Mouse (Mus musculus): ENCODE data around the gene Fxyd4. TPM values are rescaled to one million over a fixed set of nuclear protein-coding genes. Genes with fewer than 3 reads are reported as not detected.

Gene Fxyd4
- total RNA-seq, 2 experiments from 2014 or later, result not detected

DNA sequence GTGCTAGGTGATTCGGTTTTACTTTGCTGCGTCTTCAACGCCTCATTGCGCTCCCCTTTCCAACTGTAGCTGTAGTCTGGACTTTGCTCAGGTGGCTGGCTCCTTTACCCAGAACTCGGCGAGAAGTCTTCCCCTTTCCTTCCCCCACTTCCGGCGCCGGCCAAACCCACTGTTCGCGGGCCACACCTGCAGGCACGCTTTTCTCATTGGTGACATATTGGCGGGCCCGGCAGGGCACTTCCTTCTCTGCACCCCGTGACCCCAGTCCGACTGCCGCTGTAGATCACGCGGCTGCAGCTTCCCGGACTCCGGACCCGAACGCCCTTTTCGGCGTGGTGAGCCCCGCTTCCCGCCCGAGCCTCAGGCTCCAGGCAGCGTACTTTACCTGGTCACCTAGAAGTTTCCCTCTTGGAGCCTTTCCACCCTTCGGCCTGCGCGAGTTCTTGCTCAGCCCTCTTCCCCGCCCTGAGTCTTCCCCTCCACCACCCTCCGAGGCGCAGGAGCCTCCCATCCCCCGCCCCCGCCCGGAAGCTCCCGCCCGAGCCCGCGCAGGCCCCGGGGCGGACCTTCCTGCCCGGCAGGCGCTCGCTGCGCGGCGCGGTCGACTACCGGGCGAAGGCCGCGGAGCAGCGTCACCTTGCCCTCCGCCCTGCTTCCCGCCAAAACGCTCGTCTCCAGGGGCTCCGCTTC lies 20.6 kb downstream of the Fxyd4 start:
- TF ChIP-seq CTCF (IDR thresholded peaks at IDR 0.05), result no peak
- intact Hi-C loops (cut with DNase I), result loop anchor here (1.0 kb wide), 2 partner anchors 10 to 38 kb away; no protein-coding TSS in a partner anchor
- peak; percentile 57 for DNase-seq (ENCODE audit: extremely low spot score in 1 of 2, low spot score in 2 of 2)
- Histone ChIP-seq H3K27ac (peak overlapping the region; percentile 88), H3K4me3 (peak overlapping the region; percentile 64)

DNA sequence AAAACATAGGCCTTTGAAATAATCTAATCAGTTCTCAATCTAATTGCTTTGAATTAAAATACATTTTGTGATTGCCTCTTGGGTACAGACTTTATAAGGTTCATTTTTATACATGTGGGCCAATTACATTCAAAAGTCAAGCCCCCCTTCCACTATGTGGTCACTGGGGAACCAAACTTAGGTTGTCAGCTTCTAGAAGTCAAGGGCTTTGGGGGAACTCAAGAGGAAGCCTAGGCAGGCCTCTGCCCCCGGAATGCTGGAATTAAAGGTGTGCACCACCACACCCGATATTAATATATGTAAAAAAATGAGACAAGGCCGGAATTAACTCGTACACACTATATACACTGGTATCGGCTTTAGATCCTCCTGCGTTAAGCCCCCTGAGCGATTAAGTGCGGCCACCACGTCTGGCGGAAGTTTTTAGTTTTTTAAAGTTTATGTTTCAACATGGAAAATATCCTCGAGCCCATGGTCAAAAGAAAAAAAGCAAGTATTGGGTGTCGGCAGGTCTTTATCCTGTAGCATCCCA lies 21.2 kb downstream of the Fxyd4 start:
- TF ChIP-seq CTCF (IDR thresholded peaks at IDR 0.05), result no peak
- peak overlapping the region; percentile 64 for H3K4me3 ChIP-seq
- peak overlapping the region; percentile 88 for H3K27ac ChIP-seq
- intact Hi-C loops (cut with DNase I), result no loop called here
- DNase-seq (ENCODE audit: extremely low spot score in 1 of 2, low spot score in 2 of 2), result no peak

DNA sequence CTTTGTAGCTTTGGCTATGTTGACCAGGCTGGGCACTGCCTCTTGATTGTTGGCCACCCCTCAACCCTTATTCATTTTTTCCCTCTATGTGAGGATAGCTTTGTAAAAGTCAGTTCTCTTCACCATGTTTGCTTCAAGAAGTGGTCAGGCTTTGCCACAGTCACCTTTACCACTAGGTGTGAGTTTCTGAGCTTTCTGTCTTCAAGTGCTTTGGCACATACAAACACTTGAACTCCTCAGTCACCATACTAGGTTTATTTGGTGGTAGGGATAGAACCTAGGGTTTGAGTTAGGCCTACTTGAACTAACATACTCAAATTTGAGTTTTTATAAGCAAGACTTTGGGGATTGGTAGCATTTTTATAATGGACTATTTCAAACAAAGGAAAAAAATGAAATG lies 23.0 kb downstream of the Fxyd4 start:
- TF ChIP-seq CTCF (IDR thresholded peaks at IDR 0.05), result no peak
- no peak for DNase-seq (ENCODE audit: extremely low spot score in 1 of 2, low spot score in 2 of 2)
- intact Hi-C loops (cut with DNase I), result loop anchor here (2.0 kb wide), 1 partner anchor 68 kb away; no protein-coding TSS in a partner anchor
- Histone ChIP-seq H3K27ac (no peak overlapping the region), H3K4me3 (no peak overlapping the region)

DNA sequence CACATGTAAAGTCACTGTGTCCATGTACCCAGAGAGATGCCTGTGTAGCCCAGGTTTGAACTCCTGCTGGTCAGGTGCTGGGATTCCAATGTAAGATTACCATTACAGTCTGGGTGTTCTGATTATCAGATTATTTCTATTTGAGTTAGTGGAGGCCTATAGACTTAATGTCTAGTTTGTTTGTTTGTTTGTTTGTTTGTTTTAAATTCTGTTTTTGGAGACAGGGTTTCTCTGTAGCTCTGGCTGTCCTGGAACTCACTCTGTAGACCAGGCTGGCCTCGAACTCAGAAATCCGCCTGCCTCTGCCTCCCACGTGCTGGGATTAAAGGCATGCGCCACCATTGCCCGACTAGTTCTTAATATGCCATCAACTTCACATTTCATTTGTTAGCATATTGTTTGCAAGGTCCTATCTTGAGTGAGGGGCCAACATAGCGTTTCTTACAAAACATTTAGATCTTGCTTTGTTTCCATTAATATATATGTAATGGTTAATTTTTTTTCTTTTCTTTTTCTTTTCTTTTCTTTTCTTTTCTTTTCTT lies 27.3 kb downstream of the Fxyd4 start:
- intact Hi-C loops (cut with DNase I), result no loop called here
- Histone ChIP-seq H3K27ac (no peak overlapping the region), H3K4me3 (no peak overlapping the region)
- no peak for TF ChIP-seq CTCF (IDR thresholded peaks at IDR 0.05)
- DNase-seq (ENCODE audit: extremely low spot score in 1 of 2, low spot score in 2 of 2), result no peak

DNA sequence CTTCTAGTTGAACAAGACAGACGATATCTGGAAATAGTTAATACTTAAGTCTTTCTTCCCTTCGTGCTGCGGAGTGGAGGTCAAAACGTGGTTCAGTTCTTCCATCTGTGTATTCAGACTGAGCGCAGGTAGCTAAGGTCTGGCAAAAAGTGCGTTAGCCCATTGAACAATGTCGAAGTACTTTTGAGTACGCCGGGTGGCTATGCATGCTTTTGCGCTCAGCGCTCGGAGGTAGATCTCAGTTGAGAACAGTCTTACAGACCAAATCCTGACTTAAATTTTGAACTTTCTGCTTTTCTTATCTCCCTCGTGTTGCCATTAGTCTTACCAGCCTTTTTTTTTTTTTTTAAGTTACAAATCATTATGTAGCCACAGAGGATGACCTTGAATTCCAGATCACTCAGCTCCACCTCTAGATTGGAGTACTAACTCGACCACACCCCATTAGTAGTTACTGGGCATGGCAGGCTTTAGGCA lies 29.0 kb downstream of the Fxyd4 start:
- Histone ChIP-seq H3K4me3 (peak overlapping the region; percentile 98), H3K27ac (no peak overlapping the region)
- intact Hi-C loops (cut with DNase I), result loop anchor here (5.0 kb wide), 1 partner anchor 46 kb away; the partner anchor contains the start of gene Zfp239
- DNase-seq (ENCODE audit: extremely low spot score in 1 of 2, low spot score in 2 of 2), result no peak
- no peak for TF ChIP-seq CTCF (IDR thresholded peaks at IDR 0.05)

DNA sequence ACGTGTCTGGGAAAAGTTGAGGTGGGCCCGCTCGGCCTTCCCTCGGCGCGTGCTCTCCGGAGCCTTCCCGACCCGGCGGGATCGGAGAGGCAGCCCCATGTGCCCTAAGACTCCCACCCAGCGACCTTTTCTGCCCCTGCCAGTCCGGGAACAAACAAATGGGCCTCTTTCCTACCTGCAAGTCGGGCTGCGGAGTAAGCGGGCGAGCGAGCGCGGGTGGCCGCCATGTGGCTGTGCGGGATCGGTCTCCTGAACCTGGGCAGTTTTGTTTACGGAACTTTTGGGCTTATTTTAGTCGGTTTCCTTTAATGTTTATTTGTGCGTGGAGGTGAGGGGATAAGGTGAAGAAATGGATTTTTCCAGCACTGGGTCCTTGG lies 29.5 kb downstream of the Fxyd4 start:
- DNase-seq (ENCODE audit: extremely low spot score in 1 of 2, low spot score in 2 of 2), result no peak
- Histone ChIP-seq H3K4me3 (peak overlapping the region; percentile 98), H3K27ac (no peak overlapping the region)
- TF ChIP-seq CTCF (IDR thresholded peaks at IDR 0.05), result no peak
- intact Hi-C loops (cut with DNase I), result loop anchor here (1.0 to 5.0 kb wide), 3 partner anchors 9 to 67 kb away; partner anchors contain the start of genes Zfp239 and Zfp637

DNA sequence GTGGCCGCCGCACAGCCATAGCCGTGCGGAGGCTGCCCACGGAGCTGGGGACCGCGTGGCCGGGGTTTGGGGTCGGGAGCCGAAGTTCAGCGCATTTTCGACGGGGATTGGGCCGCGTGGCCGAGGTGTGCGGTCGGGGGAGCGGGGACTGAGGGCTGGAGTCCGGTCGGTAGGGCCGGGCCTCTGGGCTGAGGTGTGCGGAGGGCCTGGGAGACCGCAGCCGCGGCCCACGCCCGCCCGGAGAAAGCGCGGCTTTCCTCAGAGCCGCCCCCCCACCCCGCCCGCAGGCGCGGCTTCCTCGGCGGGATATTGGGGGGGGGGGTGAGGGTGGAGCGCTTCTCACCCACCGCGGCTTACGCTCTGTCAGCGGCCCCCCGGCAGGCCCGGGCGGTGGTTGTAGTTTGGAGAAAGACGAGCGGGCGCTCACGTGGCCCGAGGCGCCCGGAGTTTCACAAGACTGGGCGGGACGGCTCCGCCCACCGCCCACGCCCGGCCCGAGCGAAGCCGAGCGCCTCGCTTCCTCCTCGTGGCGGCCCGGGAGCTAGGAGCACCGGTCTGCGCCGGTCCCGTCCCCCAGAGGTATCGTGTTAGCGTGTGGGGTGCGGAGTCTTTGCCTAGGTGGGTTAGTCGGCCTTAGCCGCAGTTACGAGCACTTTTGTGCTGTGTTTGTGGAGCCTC lies 30.1 kb downstream of the Fxyd4 start:
- peak; percentile 62 to 75 for DNase-seq (ENCODE audit: extremely low spot score in 1 of 2, low spot score in 2 of 2)
- Histone ChIP-seq H3K27ac (peak overlapping the region; percentile 87), H3K4me3 (peak overlapping the region; percentile 98)
- no peak for TF ChIP-seq CTCF (IDR thresholded peaks at IDR 0.05)
- intact Hi-C loops (cut with DNase I), result loop anchor here (1.0 to 5.0 kb wide), 3 partner anchors 10 to 67 kb away; partner anchors contain the start of genes Zfp239 and Zfp637

DNA sequence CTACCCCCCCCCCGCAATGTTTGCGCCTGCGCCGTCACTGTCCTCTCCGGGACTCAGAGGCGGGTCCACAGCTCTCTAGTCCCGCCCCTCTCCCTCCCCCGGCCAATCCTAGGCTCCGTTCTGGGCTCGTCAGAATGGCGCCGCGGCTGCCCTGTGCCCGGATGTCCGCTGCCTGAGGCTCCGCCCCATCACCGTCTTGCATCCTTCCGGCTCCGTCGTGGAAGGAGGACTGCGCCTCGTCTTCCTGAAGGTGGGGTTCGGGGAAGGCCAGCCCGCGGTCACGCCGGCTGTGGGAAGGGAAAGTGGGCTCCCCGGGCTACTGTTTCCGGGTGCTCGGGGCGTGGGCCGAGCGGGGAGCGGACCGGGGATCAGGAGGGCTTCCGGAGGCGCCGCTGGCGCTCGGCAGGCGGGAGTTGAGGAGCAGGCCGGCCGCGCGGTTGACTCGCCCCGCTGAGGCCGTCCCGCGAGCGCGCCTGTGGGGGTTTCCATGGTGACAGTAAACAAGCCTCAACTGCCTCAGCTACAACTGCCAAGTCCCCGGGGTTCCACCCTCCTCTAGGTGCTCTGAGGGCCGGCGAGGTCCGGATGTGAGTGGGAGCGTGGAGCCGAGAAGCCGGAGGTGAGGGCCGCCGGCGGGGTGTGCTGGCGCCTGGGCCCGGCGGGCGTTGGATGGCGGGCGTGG lies 30.8 kb downstream of the Fxyd4 start:
- peak overlapping the region; percentile 87 for H3K27ac ChIP-seq
- intact Hi-C loops (cut with DNase I), result loop anchor here (1.0 to 5.0 kb wide), 4 partner anchors 11 to 66 kb away; partner anchors contain the start of genes Zfp239 and Zfp637
- DNase-seq (ENCODE audit: extremely low spot score in 1 of 2, low spot score in 2 of 2), result peak; percentile 96 to 97

DNA sequence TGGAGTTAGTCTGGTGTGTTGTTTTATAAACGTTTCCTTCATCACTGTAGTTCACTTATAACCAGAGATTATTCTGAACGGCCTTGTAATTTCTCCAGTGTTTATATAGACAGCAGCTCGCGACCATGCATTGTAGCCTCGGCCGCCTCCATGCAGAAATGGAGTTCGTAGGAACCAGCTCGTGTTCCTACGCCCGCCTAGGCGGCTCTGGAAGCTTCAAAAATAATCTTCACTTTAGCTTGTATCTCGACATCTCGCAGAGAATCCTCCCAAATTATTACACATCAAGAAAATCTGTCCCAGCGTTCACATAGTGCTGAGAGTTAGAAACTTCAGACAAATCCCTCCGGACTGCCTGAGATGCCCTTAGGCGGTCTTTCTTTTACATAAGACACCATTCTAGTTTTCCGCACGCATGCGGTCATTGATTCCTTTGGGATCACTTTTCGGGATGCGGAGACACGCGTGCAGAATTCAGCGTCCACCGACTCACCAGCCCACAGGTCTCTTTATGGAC lies 31.4 kb downstream of the Fxyd4 start:
- peak overlapping the region; percentile 82 for H3K4me3 ChIP-seq
- intact Hi-C loops (cut with DNase I), result loop anchor here (1.0 to 5.0 kb wide), 3 partner anchors 27 to 65 kb away; partner anchors contain the start of genes Zfp239 and Zfp637
- H3K27ac ChIP-seq, result peak overlapping the region; percentile 99
- TF ChIP-seq CTCF (IDR thresholded peaks at IDR 0.05), result no peak
- no peak for DNase-seq (ENCODE audit: extremely low spot score in 1 of 2, low spot score in 2 of 2)

More for the DNA sequence above, 30.8 kb downstream of the Fxyd4 start:
- TF ChIP-seq CTCF (IDR thresholded peaks at IDR 0.05), result no peak
- H3K4me3 ChIP-seq, result peak overlapping the region; percentile 98

DNA sequence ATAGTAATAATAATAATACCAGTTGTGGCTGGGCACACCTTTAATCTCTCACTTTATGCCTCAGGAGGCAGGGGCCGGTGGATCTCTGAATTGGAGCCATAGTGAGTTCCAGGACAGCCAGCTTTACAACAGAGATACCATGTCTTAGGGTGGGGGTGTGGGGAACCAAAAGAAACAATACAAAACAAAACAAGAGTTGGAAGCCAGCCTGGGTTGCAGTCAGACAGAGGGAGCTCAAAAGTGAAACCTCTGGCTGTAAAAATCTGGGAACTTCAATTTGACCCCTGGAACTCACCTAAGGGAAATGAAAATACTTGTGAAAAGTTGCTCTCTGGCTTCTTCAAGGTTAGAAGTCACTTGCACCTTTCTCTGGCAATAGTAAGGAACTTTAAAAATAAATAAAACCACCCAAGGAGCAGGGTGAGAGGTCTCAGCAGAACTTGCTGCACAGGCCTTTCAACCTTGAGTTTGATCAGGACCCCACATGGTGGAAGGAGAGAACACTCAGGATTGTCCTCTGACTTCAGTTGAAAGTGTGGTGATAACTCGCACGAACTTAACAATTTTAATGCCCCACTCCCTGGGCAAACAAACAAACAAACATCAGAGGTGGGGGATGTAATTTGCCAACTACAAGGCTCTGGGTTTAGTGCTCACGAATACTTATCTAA lies 32.1 kb downstream of the Fxyd4 start:
- Histone ChIP-seq H3K27ac (peak overlapping the region; percentile 99), H3K4me3 (peak overlapping the region; percentile 82)
- no peak for TF ChIP-seq CTCF (IDR thresholded peaks at IDR 0.05)
- no peak for DNase-seq (ENCODE audit: extremely low spot score in 1 of 2, low spot score in 2 of 2)
- intact Hi-C loops (cut with DNase I), result loop anchor here (5.0 kb wide), 1 partner anchor 43 kb away; the partner anchor contains the start of gene Zfp239

Data from left cerebral cortex, adult 2 months (tissue).